Mouse (Mus musculus) CH12F3 (cell line): ENCODE measurements around the gene Rbm42.

Experiments
- in situ Hi-C: fragments of 300-500 bp; cut with MboI; formaldehyde crosslinking; loops from 2 replicates; pipeline ENCODE4 v1.14.3; 2020; ENCODE audit warnings: low sequenced_read_pairs

The Rbm42 gene

DNA sequence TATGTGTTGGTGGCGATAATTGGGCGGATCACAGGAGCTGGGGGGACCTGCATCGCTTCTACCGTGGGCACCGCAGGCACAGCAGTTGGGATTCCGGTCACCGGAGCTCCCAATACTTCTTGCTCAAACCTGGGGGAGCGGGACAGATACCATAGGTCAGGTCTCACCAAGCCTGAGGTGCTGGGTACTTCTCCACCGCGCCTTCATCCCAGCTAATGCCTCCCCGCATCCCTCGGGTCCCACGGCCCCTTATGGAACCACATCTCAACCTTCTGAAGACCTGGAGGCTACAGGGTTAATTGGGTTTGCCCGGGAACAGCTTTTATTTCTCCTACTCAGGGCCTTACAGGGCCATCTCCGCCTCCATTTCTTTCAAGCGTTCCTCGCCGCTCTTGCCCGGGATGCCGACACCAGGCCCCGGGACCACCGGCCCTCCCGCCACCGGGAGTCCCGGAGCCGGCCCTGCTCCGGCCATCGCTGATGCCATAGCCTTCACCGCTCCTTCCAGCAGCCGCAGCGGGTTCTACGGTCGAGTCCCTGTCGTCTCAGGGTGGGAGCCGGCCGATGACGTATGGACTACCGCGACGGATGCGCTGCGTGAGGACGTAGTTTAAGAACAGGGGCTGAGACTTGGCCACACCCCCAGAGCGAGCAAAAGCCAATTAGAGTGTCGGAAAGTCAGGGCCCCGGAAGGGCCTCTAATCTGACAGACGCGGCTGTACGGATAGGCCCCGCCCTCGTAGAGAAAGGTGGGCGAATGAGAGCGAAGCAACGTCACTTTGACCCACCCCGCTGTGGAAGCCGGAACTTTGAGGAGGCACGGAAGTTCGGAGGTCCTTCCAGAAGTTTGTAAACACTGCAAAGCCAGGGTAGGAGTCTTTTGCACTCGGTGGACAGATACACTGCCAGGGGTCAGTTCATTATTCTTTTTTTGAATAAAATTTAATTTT is at the start of gene Rbm42:
TSS of gene Rbm42 (minus strand) at position 727 of the 950 bp plus-strand sequence.
- in situ Hi-C loops: no loop called here

- in situ Hi-C loops: no loop called here
Measured at GRCm38 (mm10) chr7:30698589-30698988, 48.5 kb upstream of the Rbm42 start, which contains the start of gene 2200002J24Rik. 2200002J24Rik (plus strand) TSS chr7:30698926.

- in situ Hi-C loops: no loop called here
Measured at GRCm38 (mm10) chr7:30698101-30698500, 48.0 kb upstream of the Rbm42 start.

DNA sequence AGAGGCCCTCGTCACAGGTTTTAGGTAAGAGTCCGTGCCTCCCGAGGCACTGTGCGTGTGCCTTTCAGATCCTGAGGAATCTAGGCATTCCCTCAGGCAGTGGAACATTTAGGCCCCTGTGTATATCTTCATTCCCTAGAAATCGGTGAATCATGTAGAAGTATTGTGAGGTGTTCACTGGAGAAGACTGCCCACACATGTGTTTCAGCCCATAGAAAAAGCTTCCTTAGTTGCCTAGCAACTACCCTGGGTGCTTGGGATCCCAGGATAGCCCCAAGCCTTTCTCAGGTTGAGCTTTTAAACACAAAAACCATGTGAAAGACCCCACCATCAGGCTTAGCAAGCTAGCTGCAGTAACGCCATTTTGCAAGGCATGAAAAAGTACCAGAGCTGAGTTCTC is 38.2 kb upstream of the Rbm42 start:
- in situ Hi-C loops: no loop called here

DNA sequence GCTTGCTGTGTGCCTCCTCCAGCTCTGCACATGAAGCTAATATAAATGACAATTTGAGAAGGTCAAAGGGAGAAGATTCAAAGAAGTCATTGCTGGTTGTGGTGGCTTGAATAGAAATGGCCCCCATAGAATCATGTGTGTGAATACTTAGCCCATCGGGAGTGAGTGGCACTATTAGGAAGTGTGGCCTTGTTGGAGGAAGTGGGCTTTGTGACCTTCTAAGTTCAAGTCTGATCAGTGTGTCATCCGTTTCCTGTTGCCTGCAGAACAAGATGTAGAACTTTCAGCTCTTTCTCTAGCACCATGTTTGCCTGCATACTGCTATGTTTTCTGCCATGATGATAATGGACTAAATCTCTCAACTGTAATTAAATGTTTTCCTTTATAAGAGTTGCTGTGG is 33.3 kb upstream of the Rbm42 start:
- in situ Hi-C loops: no loop called here

GRCm38 (mm10) chr7:30681897-30682296 is 31.8 kb upstream of the Rbm42 start:
- in situ Hi-C loops: no loop called here

- in situ Hi-C loops: no loop called here
Measured at GRCm38 (mm10) chr7:30678263-30678975, 28.3 kb upstream of the Rbm42 start.

- in situ Hi-C loops: no loop called here
Measured at GRCm38 (mm10) chr7:30671480-30671879, 21.4 kb upstream of the Rbm42 start, which contains the start of gene Pmis2. Pmis2 (minus strand) TSS chr7:30671605.

DNA sequence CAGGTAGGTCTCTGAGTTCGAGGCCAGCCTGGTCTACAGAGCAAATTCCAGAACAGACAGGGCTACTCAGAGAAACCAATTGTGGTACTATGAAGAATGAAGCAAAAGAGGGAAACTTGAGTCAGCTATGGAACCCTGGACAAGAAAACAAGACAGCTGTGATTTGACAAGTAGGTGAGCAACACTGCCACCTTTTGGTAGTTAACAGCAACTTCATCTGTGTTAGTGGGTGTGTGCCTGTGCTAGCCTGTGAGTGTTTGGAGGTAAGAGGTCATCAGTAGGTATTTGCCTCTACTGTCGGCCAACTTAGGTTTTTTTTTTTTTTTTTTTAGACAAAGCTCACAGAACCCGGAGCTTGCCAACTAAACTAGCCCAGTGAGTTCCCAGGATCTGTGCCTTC is 19.1 kb upstream of the Rbm42 start:
- in situ Hi-C loops: no loop called here

- in situ Hi-C loops: no loop called here
Measured at GRCm38 (mm10) chr7:30665321-30665720, 15.2 kb upstream of the Rbm42 start.

- in situ Hi-C loops: no loop called here
Measured at GRCm38 (mm10) chr7:30664529-30665200, 14.5 kb upstream of the Rbm42 start, which contains the start of gene Haus5. Haus5 (minus strand) TSS chr7:30664994.

DNA sequence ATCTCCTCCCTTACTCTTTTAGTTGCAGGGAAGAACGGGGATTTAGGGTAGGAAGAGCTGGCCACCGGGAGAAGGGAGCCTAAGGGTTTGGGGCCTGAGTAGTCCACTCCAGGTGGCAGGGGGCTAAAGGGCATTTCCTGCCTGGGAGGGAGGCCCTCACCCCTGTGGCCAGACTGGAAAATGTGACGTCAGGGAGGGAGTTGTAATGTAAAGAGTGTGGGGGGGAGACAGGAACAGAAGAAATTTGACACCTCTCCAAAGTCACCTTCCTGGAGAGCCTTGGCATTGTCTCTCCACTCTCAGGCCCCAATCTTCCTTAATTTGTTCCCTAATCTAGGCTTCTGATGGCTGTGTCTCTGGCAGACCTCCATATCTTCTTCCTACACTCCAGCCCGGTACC is 11.0 kb downstream of the Rbm42 start:
- in situ Hi-C loops: no loop called here

DNA sequence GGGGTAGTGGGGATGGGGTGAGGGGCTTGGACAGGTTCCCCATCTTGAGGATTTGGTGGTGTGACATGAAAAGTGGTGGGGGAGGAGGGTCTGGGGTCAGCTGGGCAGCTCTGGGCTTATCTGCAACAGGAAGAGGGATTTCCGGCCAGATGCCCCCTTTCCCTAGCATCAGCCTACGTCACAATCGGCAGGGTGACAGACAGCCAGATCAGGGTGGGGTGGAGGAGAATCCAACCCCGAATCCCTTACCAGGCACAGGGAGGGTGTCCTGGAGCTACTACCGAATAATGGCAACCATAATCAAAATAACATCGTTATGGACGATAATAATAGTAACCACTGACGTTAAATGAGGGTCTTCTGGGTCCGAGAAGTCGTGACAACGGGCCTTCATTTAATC is 13.7 kb downstream of the Rbm42 start:
- in situ Hi-C loops: no loop called here

- in situ Hi-C loops: no loop called here
Measured at GRCm38 (mm10) chr7:30635752-30636151, 14.4 kb downstream of the Rbm42 start, which contains the start of gene Etv2. Etv2 (minus strand) TSS chr7:30635852.

DNA sequence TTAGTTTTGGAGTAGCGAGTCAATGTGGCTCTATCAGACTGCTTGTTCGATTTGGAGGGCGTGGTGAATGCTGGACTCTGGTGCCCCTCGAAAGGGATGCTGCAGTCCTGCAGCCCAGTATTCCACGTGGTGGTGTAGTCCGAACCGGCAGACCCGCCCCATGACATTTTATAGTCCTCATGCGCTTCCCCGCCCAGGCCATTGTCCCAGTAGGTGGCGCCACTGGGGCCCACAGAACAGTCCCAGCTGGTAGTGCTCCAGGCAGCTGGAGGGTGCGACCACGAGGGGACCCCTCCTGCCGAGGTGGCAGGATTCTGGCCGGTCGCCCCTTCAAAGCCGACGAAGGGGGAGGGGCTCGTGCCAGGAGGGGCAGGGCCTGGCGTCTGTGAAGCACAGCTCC is 15.5 kb downstream of the Rbm42 start:
- in situ Hi-C loops: no loop called here

DNA sequence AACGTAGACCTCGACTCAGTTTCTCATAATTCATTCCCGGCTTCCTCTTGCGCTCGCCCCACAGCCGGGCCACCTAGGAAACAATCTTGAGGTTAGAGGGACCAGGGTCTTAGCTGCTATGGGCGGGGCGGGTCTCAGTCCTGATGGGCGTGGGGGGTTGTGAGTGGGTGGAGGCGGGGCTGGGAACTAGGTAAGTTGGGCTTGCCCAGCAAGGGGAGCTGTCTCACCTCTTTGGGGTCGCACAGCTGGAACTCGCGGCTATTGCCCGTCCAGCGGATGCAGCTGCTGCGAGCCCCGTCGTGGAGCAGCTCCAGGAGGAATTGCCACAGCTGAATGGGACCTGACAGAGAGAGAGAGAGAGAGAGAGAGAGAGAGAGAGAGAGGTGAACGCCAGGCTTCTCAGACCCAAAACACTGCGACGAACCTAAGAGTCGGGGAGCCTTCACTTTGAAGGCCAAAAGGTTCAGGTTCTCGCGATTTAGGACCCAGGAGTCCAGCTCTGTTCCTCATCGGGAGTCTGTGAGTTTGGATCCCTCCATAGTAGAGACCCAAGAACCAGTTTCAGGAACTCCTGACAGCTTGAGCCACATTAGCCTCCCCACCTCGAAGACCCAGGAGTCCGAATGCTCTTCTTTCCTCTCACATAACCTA is 16.2 kb downstream of the Rbm42 start:
- in situ Hi-C loops: no loop called here

GRCm38 (mm10) chr7:30629013-30629412 is 21.1 kb downstream of the Rbm42 start:
- in situ Hi-C loops: no loop called here

GRCm38 (mm10) chr7:30626647-30627046 is 23.5 kb downstream of the Rbm42 start:
- in situ Hi-C loops: no loop called here

- in situ Hi-C loops: no loop called here
Measured at GRCm38 (mm10) chr7:30625530-30626384, 24.4 kb downstream of the Rbm42 start, which contains the start of gene Cox6b1. Cox6b1 (minus strand) TSS chr7:30626151.

- in situ Hi-C loops: no loop called here
Measured at GRCm38 (mm10) chr7:30619202-30619601, 30.9 kb downstream of the Rbm42 start.
